Mouse (Mus musculus) hindbrain, embryonic 15.5 days (tissue): ENCODE measurements at regions not wholly inside any gene's neighbourhood (a gene's known extent, or its start where the extent isn't known, plus 50 kb on each side); places are given as distances from the start of the nearest gene placed in this dataset.

Experiments
- ATAC-seq: fragments of 200-750 bp; cut with Nextera tagmentation; 2 replicates; pipeline ENCODE4 v1.8.0; 2017; ENCODE audit warnings: low read depth, moderate number of reproducible peaks, moderate TSS enrichment; ENCODE audit not compliant: low FRiP score
- H3K27ac ChIP-seq: fragments of 300-500 bp; sonication (generic); replicated peaks from 2 replicates; pipeline ENCODE4 v1.5.1; 2015; ENCODE audit warnings: mild to moderate bottlenecking, inconsistent platforms
- H3K27me3 ChIP-seq: fragments of 300-500 bp; sonication (generic); 2 replicates; pipeline ENCODE4 v1.6.1; 2015; ENCODE audit warnings: control low read depth, inconsistent platforms
- H3K36me3 ChIP-seq: fragments of 300-500 bp; sonication (generic); 2 replicates; pipeline ENCODE4 v1.6.1; 2015; ENCODE audit warnings: control low read depth, inconsistent platforms
- H3K4me1 ChIP-seq: fragments of 300-500 bp; sonication (generic); replicated peaks from 2 replicates; pipeline ENCODE4 v1.6.1; 2015; ENCODE audit warnings: control low read depth, inconsistent platforms
- H3K4me2 ChIP-seq: fragments of 300-500 bp; sonication (generic); 2 replicates; pipeline ENCODE4 v1.6.1; 2015; ENCODE audit warnings: moderate library complexity, mild to moderate bottlenecking, inconsistent platforms
- H3K4me3 ChIP-seq: fragments of 300-500 bp; sonication (generic); 2 replicates; pipeline ENCODE4 v1.5.1; 2015; ENCODE audit warnings: mild to moderate bottlenecking, inconsistent platforms
- H3K9ac ChIP-seq: fragments of 300-500 bp; sonication (generic); 2 replicates; pipeline ENCODE4 v1.6.1; 2015; ENCODE audit warnings: inconsistent platforms
- H3K9me3 ChIP-seq: fragments of 300-500 bp; sonication (generic); 2 replicates; pipeline ENCODE4 v1.6.1; 2016; ENCODE audit warnings: control low read depth, inconsistent platforms
- WGBS: fragments of 180-500 bp; shearing (Covaris S2); methylation state at CpG from one replicate; pipeline ENCODE4 v1.1.7; 2015; 5-methylcytosine and 5-hydroxymethylcytosine counted together

- H3K27ac ChIP-seq = peak overlapping the region; percentile 51; the same call in 1 of the 2 replicates
- H3K9me3 ChIP-seq = no peaks in the 10 kb centered on the region
- peak; percentile 63 for ATAC-seq
- peaks cover 7% of the 10 kb centered on the region; the same call in 1 of the 2 replicates for H3K4me1 ChIP-seq
- no peaks in the 10 kb centered on the region for H3K36me3 ChIP-seq
- 29% methylated on average over 4 of the region's 4 CpGs for WGBS
- no peak overlapping the region for H3K4me3 ChIP-seq
- peak overlapping the region; percentile 30; the same call in 1 of the 2 replicates for H3K4me2 ChIP-seq
- no peak overlapping the region for H3K9ac ChIP-seq
- no peaks in the 10 kb centered on the region for H3K27me3 ChIP-seq
Measured at GRCm38 (mm10) chr7:53750985-53751605, 1084.2 kb upstream of the Luzp2 start.
